Mouse (Mus musculus): ENCODE measurements at regions not wholly inside any gene's neighbourhood (a gene's known extent, or its start where the extent isn't known, plus 50 kb on each side); places are given as distances from the start of the nearest gene placed in this dataset.

DNA sequence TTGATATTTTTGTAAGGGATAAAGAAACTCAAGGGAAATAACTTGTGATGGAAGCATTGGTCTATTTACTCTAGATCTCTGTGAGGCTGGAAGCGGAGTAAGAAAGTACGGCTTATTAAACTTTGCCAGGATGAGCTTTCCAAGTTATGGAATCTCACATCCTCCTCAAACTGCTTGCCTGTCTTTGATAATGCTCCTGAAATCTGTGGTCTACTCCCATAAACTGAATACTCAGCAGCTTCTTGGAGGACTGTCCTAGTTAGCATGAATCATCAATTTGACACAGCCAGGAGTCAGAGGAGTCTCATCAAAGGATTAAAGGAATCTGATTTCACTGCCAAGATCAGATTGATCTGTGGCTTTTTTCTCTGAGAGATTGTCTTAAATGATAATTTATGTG, 2753.0 kb upstream of the Lrrc6 start:
- Histone ChIP-seq H3K4me3 (replicated peaks; ENCODE audit: low read length) (no peak overlapping the region), H3K27me3 (ENCODE audit: control insufficient read depth, insufficient read depth, low read length) (no peaks in the 10 kb centered on the region), H3K9ac (ENCODE audit: low read length) (no peak overlapping the region), H3K27ac (ENCODE audit: low read length) (no peak overlapping the region), H3K36me3 (ENCODE audit: control insufficient read depth, insufficient read depth, low read length) (no peaks in the 10 kb centered on the region), H3K4me1 (ENCODE audit: control insufficient read depth, insufficient read depth, low read length) (no peaks in the 10 kb centered on the region), H3K4me2 (ENCODE audit: low read depth, low read length) (no peak overlapping the region), H3K9me3 (replicated peaks; ENCODE audit: control insufficient read depth, low read length) (no peaks in the 10 kb centered on the region)
- 76% methylated on average over 2 of the region's 2 CpGs for WGBS
- ATAC-seq (ENCODE audit: insufficient read depth, low FRiP score): no peak

DNA sequence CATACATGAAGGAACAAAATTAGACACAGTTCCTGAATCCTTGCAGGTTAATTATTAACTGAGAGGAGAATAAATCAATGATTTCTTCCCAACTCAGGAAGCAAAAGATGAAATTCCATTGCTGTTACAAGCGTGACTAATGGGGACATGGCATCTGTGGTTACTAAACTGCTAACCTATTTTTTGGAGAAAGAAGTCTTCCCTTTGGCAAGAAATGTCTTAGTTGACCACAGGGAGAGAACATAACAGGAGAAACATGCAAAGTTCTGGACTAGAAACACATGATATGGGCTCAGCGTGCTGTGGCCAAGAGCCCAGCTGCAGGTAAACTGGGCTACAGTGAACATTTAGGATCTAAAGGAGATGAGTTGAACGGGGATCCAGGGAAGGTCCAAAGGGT, 2751.4 kb upstream of the Lrrc6 start:
- H3K4me3 ChIP-seq (replicated peaks; ENCODE audit: low read length): no peak overlapping the region
- H3K9me3 ChIP-seq (replicated peaks; ENCODE audit: control insufficient read depth, low read length): no peaks in the 10 kb centered on the region
- ATAC-seq (ENCODE audit: insufficient read depth, low FRiP score): no peak
- H3K9ac ChIP-seq (ENCODE audit: low read length): no peak overlapping the region
- no peak overlapping the region for H3K4me2 ChIP-seq (ENCODE audit: low read depth, low read length)
- H3K36me3 ChIP-seq (ENCODE audit: control insufficient read depth, insufficient read depth, low read length): no peaks in the 10 kb centered on the region
- WGBS: 84% methylated on average over 3 of the region's 3 CpGs
- H3K27ac ChIP-seq (ENCODE audit: low read length): no peak overlapping the region
- H3K4me1 ChIP-seq (ENCODE audit: control insufficient read depth, insufficient read depth, low read length): no peaks in the 10 kb centered on the region
- H3K27me3 ChIP-seq (ENCODE audit: control insufficient read depth, insufficient read depth, low read length): no peaks in the 10 kb centered on the region

DNA sequence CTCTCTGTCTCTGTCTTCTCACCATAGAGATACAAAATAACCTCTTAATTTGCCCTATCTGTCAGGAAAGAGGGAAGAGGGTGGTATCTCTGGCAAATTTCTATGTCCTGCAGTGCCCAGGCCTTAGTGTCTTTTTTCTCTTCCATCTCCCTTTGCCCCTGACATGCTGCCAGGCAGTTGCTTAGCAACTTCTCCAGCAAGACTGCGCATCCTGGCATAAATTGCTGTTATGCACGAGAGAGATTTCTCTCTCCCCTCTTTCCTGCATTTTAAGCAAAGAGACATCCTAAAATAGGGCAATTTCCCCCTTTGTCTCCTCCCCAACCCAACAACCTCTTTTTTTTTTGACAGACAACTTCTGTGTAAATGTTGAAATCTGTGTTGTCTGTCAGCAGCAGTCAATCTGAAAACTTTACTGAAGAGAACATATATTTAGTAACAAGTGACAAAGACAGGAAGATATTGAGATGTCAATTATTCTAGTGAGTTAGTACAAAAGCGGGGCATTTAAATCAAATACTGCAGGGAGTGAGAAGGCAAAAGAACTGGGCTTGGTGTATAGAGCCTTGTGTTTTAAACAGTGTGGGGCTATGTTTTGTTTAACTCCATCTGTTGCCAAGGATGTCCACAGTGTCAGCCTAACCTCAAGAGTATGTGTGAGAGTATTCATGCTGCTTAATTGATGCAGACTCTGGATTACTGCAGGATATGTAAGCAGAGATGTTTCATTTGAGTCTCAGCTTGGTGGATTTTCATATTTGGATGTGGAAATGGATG, 2745.7 kb upstream of the Lrrc6 start:
- Histone ChIP-seq H3K4me1 (ENCODE audit: control insufficient read depth, insufficient read depth, low read length) (no peaks in the 10 kb centered on the region), H3K27ac (ENCODE audit: low read length) (no peak overlapping the region), H3K4me3 (replicated peaks; ENCODE audit: low read length) (no peak overlapping the region), H3K27me3 (ENCODE audit: control insufficient read depth, insufficient read depth, low read length) (no peaks in the 10 kb centered on the region), H3K36me3 (ENCODE audit: control insufficient read depth, insufficient read depth, low read length) (no peaks in the 10 kb centered on the region), H3K4me2 (ENCODE audit: low read depth, low read length) (no peak overlapping the region), H3K9ac (ENCODE audit: low read length) (no peak overlapping the region), H3K9me3 (replicated peaks; ENCODE audit: control insufficient read depth, low read length) (no peaks in the 10 kb centered on the region)
- ATAC-seq (ENCODE audit: insufficient read depth, low FRiP score): no peak
- WGBS: 71% methylated on average over 3 of the region's 3 CpGs

DNA sequence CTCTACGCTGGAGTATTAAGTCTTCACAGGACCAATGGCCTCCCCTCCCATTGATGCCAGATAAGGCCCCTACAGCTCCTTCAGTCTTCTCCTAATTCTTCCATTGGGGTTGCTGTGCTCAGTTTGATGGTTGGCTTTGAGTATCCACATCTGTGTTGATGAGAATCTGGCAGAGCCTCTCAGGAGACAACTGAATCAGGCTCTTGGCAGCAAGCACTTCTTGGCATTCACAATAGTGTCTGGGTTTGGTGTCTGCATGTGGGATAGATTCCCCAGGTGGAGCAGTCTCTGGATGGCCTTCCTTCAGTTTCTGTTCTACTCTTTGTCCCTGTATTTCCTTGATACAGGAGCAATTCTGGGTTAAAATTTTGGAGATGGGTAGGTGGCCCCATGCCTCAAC, 2734.6 kb upstream of the Lrrc6 start:
- WGBS: 83% methylated on average over 1 of the region's 1 CpGs
- no peaks in the 10 kb centered on the region for H3K4me1 ChIP-seq (ENCODE audit: control insufficient read depth, insufficient read depth, low read length)

DNA sequence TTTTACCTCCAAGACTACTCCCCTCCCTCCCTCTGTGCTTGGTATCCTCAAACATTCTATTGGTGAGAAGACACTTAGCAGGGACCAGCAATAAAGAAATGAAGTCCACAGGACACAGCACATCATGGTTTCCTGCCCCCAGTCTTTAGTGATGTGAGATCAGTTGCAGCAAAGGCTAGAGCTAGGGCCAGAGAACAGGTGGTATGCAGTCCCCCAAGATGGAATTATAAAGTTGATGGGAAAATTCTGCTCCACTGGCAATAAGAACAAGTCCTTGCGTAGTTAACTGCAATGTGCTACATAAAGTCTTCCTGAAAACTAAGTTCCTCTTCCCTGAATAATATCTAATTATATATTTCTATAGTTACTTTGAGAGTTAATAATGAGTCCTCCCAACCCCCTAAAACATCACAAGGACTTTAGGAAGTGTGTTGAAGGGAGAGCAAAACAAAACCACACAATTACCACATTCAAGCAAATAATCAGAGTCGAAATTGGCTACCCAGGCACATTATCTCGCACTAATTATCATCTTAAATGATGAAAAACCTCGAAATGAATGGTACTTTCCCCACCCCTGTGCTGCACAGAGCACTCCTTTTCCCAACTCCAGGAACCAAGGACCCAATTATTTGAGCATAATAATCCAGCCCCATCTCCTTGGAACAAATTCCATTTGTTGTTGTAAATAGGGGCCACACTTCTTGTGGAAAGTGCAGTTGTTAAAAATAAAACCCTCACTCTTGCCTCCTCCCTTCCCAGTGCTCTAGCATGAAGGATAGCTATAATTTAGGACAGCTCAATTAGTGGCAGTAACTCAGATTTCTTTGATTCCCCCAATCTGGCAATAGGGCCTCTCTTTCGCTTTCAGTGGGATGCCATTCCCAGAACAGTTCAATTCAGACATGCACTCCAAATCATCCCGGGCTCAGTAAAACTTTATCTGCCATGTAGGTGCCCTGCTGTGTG, 2724.2 kb upstream of the Lrrc6 start:
- ATAC-seq (ENCODE audit: insufficient read depth, low FRiP score): no peak
- no peaks in the 10 kb centered on the region for H3K27me3 ChIP-seq (ENCODE audit: control insufficient read depth, insufficient read depth, low read length)
- H3K27ac ChIP-seq (ENCODE audit: low read length): no peak overlapping the region
- H3K9ac ChIP-seq (ENCODE audit: low read length): no peak overlapping the region
- no peaks in the 10 kb centered on the region for H3K36me3 ChIP-seq (ENCODE audit: control insufficient read depth, insufficient read depth, low read length)
- no peaks in the 10 kb centered on the region for H3K4me1 ChIP-seq (ENCODE audit: control insufficient read depth, insufficient read depth, low read length)
- H3K4me3 ChIP-seq (replicated peaks; ENCODE audit: low read length): no peak overlapping the region
- no peaks in the 10 kb centered on the region for H3K9me3 ChIP-seq (replicated peaks; ENCODE audit: control insufficient read depth, low read length)
- WGBS: 72% methylated on average over 6 of the region's 6 CpGs
- H3K4me2 ChIP-seq (ENCODE audit: low read depth, low read length): no peak overlapping the region

More for the DNA sequence above, 2734.6 kb upstream of the Lrrc6 start:
- H3K27me3 ChIP-seq (ENCODE audit: control insufficient read depth, insufficient read depth, low read length): no peaks in the 10 kb centered on the region
- H3K4me2 ChIP-seq (ENCODE audit: low read depth, low read length): no peak overlapping the region
- no peak overlapping the region for H3K4me3 ChIP-seq (replicated peaks; ENCODE audit: low read length)
- no peak for ATAC-seq (ENCODE audit: insufficient read depth, low FRiP score)
- no peaks in the 10 kb centered on the region for H3K9me3 ChIP-seq (replicated peaks; ENCODE audit: control insufficient read depth, low read length)
- H3K9ac ChIP-seq (ENCODE audit: low read length): no peak overlapping the region
- no peaks in the 10 kb centered on the region for H3K36me3 ChIP-seq (ENCODE audit: control insufficient read depth, insufficient read depth, low read length)
- no peak overlapping the region for H3K27ac ChIP-seq (ENCODE audit: low read length)

DNA sequence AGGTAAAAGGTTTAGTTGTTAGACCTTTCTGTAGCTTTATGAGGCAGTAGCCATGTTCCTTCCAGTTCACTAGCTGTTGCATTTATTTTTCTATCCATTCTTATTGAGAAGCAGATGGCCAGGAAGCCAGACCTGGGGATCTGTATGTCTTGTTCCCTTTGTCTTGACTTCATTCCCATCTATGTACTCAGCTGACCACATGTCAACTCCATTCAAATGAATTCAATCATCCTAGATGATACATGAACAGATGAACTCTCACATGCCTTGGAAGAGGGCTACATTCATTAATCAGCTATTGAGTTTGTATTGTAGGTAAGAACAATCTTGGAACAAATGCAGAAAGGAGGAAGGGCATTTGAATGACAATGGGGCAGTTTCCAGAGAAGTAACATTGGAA, 2722.7 kb upstream of the Lrrc6 start:
- Histone ChIP-seq H3K27me3 (ENCODE audit: control insufficient read depth, insufficient read depth, low read length) (no peaks in the 10 kb centered on the region), H3K4me2 (ENCODE audit: low read depth, low read length) (no peak overlapping the region), H3K36me3 (ENCODE audit: control insufficient read depth, insufficient read depth, low read length) (no peaks in the 10 kb centered on the region), H3K4me3 (replicated peaks; ENCODE audit: low read length) (no peak overlapping the region), H3K27ac (ENCODE audit: low read length) (no peak overlapping the region), H3K4me1 (ENCODE audit: control insufficient read depth, insufficient read depth, low read length) (no peaks in the 10 kb centered on the region), H3K9ac (ENCODE audit: low read length) (no peak overlapping the region), H3K9me3 (replicated peaks; ENCODE audit: control insufficient read depth, low read length) (no peaks in the 10 kb centered on the region)
- ATAC-seq (ENCODE audit: insufficient read depth, low FRiP score): no peak

DNA sequence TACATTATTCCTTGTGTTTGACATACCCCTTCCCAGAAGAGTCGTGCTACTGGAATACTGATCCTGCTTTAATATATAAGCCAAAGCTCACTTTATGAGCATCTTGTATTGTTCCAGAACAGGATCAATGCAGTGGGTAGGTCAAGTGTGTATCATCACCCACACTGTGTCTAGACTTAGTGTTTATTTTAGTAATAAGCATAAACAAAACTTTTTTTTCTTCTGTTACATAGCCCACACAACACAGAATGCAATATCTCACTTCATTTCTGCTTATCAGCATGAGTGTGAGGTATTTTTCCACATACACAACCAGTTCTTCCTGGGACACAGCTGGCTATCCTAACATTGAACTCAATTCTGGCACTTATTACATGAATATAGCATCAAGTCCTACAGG, 2721.7 kb upstream of the Lrrc6 start:
- 60% methylated on average over 1 of the region's 1 CpGs for WGBS
- ATAC-seq (ENCODE audit: insufficient read depth, low FRiP score): no peak
- Histone ChIP-seq H3K4me3 (replicated peaks; ENCODE audit: low read length) (no peak overlapping the region), H3K4me1 (ENCODE audit: control insufficient read depth, insufficient read depth, low read length) (no peaks in the 10 kb centered on the region), H3K9ac (ENCODE audit: low read length) (no peak overlapping the region), H3K27me3 (ENCODE audit: control insufficient read depth, insufficient read depth, low read length) (no peaks in the 10 kb centered on the region), H3K36me3 (ENCODE audit: control insufficient read depth, insufficient read depth, low read length) (no peaks in the 10 kb centered on the region), H3K4me2 (ENCODE audit: low read depth, low read length) (no peak overlapping the region), H3K27ac (ENCODE audit: low read length) (no peak overlapping the region), H3K9me3 (replicated peaks; ENCODE audit: control insufficient read depth, low read length) (no peaks in the 10 kb centered on the region)

Measured in stomach, embryonic 16.5 days (tissue).